Mouse (Mus musculus) kidney, embryonic 16.5 days (tissue): Measurements from ENCODE around the gene Gm20388. TPM values are rescaled to one million over a fixed set of nuclear protein-coding genes. Genes with fewer than 3 reads are reported as not detected.
"Not testable (repeated sequence)": the region's sequence is repeated elsewhere in the genome, so short reads cannot be mapped to it uniquely, and the experiment has no call there.

ENCODE experiments used
- ATAC-seq: fragments of 200-750 bp; cut with Nextera tagmentation; 2 replicates; pipeline ENCODE4 v1.8.0; 2017; ENCODE audit warnings: moderate TSS enrichment; ENCODE audit not compliant: low FRiP score, low TSS enrichment
- H3K27ac ChIP-seq: fragments of 300-500 bp; sonication (generic); 2 replicates; pipeline ENCODE4 v1.5.1; 2014; ENCODE audit warnings: low read length
- H3K27me3 ChIP-seq: fragments of 300-500 bp; sonication (generic); 2 replicates; pipeline ENCODE4 v1.6.1; 2014; ENCODE audit warnings: low read length, control low read depth, mixed read lengths; ENCODE audit not compliant: insufficient read depth
- H3K36me3 ChIP-seq: fragments of 300-500 bp; sonication (generic); 2 replicates; pipeline ENCODE4 v1.6.1; 2014; ENCODE audit warnings: low read length, control low read depth, mixed read lengths; ENCODE audit not compliant: insufficient read depth
- H3K4me1 ChIP-seq: fragments of 300-500 bp; sonication (generic); 2 replicates; pipeline ENCODE4 v1.6.1; 2014; ENCODE audit warnings: low read length, control low read depth, mixed read lengths; ENCODE audit not compliant: insufficient read depth
- H3K4me2 ChIP-seq: fragments of 300-500 bp; sonication (generic); replicated peaks from 2 replicates; pipeline ENCODE4 v1.6.1; 2014; ENCODE audit warnings: low read depth, low read length
- H3K4me3 ChIP-seq: fragments of 300-500 bp; sonication (generic); 2 replicates; pipeline ENCODE4 v1.5.1; 2014; ENCODE audit warnings: mild to moderate bottlenecking, low read length
- H3K9ac ChIP-seq: fragments of 300-500 bp; sonication (generic); replicated peaks from 2 replicates; pipeline ENCODE4 v1.6.1; 2014; ENCODE audit warnings: low read length
- H3K9me3 ChIP-seq: fragments of 300-500 bp; sonication (generic); 2 replicates; pipeline ENCODE4 v1.6.1; 2016; ENCODE audit warnings: low read length, control low read depth
- WGBS: fragments of 180-500 bp; shearing (Covaris S2); extraction: QIAGEN DNeasy Blood & Tissue Kit; methylation state at CpG from one replicate; pipeline ENCODE4 v1.1.7; 2014; 5-methylcytosine and 5-hydroxymethylcytosine counted together
- polyA plus RNA-seq: library from polyadenylated mRNA; unstranded; fragments of >200 nt; fragmentation: Nextera tagmentation; extraction: Ambion mirVana; gene quantifications from 2 replicates; pipeline ENCODE4 v1.2.1, GENCODE M21; 2015

The Gm20388 gene
- polyA plus RNA-seq, 1 experiment from 2014 or later, result 7.7 TPM

DNA sequence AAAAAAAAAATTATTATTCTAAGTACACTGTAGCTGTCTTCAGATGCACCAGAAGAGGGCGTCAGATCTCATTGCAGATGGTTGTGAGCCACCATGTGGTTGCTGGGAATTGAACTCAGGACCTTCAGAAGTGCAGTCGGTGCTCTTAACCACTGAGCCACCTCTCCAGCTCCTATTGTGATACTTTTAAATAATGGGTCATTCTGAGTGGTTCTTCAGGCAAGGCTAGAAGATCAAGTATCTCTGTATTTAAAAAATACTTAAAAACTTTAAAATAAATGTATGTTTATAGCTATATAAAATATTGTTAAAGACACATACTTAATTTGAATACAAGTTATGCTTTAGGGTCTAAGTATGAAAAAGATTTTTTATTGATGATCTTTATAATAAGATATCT is 4115.6 kb downstream of the Gm20388 start:
- H3K36me3 ChIP-seq, result peaks cover 50% of the 10 kb centered on the region
- not testable (repeated sequence) for ATAC-seq, H3K27ac ChIP-seq, H3K4me2 ChIP-seq, H3K27me3 ChIP-seq, H3K4me3 ChIP-seq, H3K9ac ChIP-seq, H3K4me1 ChIP-seq, H3K9me3 ChIP-seq
- WGBS, result 82% methylated on average over 2 of the region's 2 CpGs

DNA sequence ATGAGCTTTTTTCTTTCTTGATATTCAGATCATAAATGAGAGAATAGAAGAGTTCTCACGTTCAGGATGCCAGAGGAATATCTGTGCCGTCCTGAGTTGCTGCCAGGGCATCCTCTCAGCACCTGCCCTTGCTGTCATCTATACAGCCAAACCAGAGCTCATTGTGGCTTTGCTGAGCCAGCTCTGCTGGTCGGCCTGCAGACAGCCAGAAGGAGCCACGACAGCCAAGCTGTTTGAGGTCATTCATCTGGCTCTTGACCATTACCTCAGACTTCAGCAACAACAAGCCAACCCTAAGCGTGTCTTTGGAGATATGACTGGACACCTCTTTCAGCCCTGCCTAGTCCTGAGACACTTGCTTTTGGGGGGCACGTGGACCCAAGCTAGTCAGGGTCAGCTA is 4117.2 kb downstream of the Gm20388 start:
- Histone ChIP-seq H3K27ac (no peak overlapping the region), H3K36me3 (peaks cover 55% of the 10 kb centered on the region), H3K4me3 (no peak overlapping the region), H3K27me3 (no peaks in the 10 kb centered on the region), H3K9me3 (no peaks in the 10 kb centered on the region), H3K4me2 (no peak overlapping the region), H3K4me1 (no peaks in the 10 kb centered on the region), H3K9ac (no peak overlapping the region)
- ATAC-seq, result no peak
- 91% methylated on average over 6 of the region's 6 CpGs for WGBS

DNA sequence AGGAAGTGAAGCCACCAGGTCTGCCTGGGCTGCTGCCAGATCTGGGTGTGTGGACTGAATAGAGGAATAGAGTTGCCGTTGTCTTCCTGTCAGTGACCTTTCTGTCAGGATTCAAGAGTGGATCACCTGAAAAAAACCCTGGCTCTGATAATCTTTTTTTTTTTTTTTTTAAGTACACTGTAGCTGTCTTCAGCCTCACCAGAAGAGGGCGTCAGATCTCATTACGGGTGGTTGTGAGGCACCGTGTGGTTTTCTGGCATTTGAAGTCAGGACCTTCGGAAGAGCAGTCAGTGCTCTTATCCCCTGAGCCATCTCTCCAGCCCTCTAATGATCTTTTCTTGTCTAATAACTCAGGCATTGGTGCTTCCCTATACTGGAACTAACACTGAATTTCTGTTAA is 4122.8 kb downstream of the Gm20388 start:
- peaks cover 52% of the 10 kb centered on the region for H3K36me3 ChIP-seq
- ATAC-seq, result no peak

DNA sequence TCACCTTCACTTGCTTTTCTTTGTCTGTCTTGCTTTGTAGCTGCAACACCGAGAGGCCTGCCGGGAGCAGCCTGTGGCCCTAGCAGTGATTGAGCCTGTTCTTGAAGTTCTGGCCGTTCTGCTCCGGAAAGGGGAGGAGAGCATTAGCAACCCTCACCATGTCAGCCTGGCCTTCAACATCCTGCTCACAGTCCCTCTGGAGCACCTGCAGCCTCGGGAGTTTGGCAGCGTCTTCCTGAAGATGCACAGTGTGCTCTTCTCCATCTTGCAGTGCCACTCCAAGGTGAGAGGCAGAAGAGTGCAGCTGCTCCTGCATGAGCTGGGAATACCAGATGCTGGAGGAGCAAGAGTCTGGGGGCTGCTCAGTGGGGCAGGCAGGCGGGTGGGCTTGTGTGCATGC is 4127.5 kb downstream of the Gm20388 start:
- H3K27ac ChIP-seq, result no peak overlapping the region
- H3K4me1 ChIP-seq, result no peaks in the 10 kb centered on the region
- H3K4me3 ChIP-seq, result no peak overlapping the region
- no peaks in the 10 kb centered on the region for H3K27me3 ChIP-seq
- H3K36me3 ChIP-seq, result peaks cover 35% of the 10 kb centered on the region
- no peak for ATAC-seq
- no peak overlapping the region for H3K9ac ChIP-seq
- WGBS, result 89% methylated on average over 7 of the region's 7 CpGs
- no peak overlapping the region for H3K4me2 ChIP-seq
- H3K9me3 ChIP-seq, result no peaks in the 10 kb centered on the region

More for the DNA sequence above, 4122.8 kb downstream of the Gm20388 start:
- no peak overlapping the region for H3K27ac ChIP-seq
- no peak overlapping the region for H3K9ac ChIP-seq
- H3K4me3 ChIP-seq, result no peak overlapping the region
- no peaks in the 10 kb centered on the region for H3K9me3 ChIP-seq
- H3K4me1 ChIP-seq, result no peaks in the 10 kb centered on the region
- 70% methylated on average over 5 of the region's 5 CpGs for WGBS
- H3K4me2 ChIP-seq, result no peak overlapping the region
- H3K27me3 ChIP-seq, result no peaks in the 10 kb centered on the region

DNA sequence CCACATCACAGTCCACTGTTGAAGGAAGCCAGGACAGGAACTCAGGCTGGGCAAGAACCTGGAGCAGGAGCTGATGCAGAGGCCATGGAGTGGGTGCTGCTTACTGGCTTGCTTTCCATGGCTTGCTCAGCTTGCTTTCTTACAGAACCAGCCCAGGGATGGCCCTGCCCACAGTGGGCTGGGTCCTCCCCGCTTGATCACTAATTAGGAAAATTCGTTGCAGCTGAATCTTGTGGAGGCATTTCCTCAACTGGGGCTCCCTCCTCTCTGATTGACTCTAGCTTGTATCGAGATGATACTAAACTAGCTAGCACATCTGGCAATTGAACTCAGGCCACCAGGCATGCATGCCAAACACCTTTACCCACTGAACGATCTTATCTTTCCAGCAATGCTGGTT is 4128.7 kb downstream of the Gm20388 start:
- H3K27ac ChIP-seq, result no peak overlapping the region
- H3K9ac ChIP-seq, result no peak overlapping the region
- no peak overlapping the region for H3K4me2 ChIP-seq
- H3K36me3 ChIP-seq, result peaks cover 35% of the 10 kb centered on the region
- 88% methylated on average over 4 of the region's 4 CpGs for WGBS
- H3K27me3 ChIP-seq, result no peaks in the 10 kb centered on the region
- H3K4me3 ChIP-seq, result no peak overlapping the region
- no peak for ATAC-seq
- no peaks in the 10 kb centered on the region for H3K4me1 ChIP-seq
- no peaks in the 10 kb centered on the region for H3K9me3 ChIP-seq

DNA sequence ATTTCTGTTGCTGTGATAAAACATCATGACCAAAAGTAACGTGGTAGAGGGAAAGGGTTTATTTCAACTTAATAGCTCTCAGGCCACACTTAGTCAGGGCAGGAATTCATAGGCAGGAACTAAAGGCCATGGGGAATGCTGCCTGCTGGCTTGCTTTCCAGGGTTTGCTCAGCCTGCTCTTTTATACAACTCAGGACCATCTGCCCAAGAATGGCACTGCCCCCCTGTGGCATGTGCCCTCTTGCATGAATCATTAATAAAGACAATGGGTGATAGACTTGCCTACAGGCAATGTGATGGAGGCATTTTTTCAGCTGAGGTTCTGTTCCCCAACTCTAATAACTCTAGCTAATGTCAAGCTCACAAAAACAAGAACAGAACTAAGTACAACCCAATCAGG is 4131.6 kb downstream of the Gm20388 start:
- H3K4me3 ChIP-seq, result no peak overlapping the region
- no peak overlapping the region for H3K27ac ChIP-seq
- no peaks in the 10 kb centered on the region for H3K4me1 ChIP-seq
- no peak overlapping the region for H3K4me2 ChIP-seq
- no peaks in the 10 kb centered on the region for H3K9me3 ChIP-seq
- no peak for ATAC-seq
- no peaks in the 10 kb centered on the region for H3K27me3 ChIP-seq
- 65% methylated on average over 1 of the region's 1 CpGs for WGBS
- H3K9ac ChIP-seq, result no peak overlapping the region
- peaks cover 48% of the 10 kb centered on the region for H3K36me3 ChIP-seq

DNA sequence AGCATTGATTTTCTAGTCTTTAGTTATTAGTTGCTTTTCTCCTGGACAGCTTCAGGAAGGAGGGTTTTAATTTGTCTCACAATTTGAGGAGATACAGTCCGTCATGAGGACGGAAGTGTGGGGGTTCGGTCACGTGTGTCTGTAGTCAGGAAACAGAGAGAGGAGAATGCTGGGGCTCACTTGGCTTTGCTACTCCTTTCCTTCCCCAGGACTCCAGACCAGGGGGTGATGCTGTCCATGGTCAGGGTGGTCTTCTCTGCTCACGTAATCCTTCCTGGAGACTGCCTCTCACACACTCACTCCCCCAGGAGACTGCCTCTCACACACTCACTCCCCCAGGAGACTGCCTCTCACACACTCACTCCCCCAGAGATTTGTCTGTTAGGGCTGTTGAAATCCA is 4133.8 kb downstream of the Gm20388 start:
- Histone ChIP-seq H3K9ac (no peak overlapping the region), H3K27me3 (no peaks in the 10 kb centered on the region), H3K4me1 (no peaks in the 10 kb centered on the region), H3K9me3 (no peaks in the 10 kb centered on the region), H3K4me2 (no peak overlapping the region), H3K4me3 (no peak overlapping the region), H3K36me3 (peaks cover 35% of the 10 kb centered on the region), H3K27ac (no peak overlapping the region)
- ATAC-seq, result no peak
- 84% methylated on average over 5 of the region's 5 CpGs for WGBS

DNA sequence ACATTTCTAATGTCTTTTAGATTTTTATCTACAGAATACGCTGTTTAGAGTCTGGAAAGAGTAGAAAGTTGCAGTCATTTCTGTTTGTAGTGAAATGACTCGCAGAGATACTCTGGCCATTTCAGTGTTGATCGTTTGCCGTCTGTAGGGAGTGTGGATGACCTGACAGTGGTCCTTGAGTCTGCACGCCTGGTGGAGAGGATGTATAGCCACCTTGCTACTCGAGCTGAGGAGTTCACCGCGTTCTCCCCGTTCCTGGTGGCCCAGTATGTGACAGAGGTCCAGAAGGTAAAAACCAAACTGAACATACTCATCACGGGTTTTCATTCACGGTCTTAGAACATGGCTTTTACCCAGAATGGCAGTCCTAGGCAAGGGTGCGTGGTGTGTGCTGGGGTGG is 4134.3 kb downstream of the Gm20388 start:
- Histone ChIP-seq H3K4me1 (no peaks in the 10 kb centered on the region), H3K27ac (no peak overlapping the region), H3K9me3 (no peaks in the 10 kb centered on the region), H3K36me3 (peaks cover 35% of the 10 kb centered on the region), H3K4me2 (no peak overlapping the region), H3K9ac (no peak overlapping the region), H3K4me3 (no peak overlapping the region), H3K27me3 (no peaks in the 10 kb centered on the region)
- no peak for ATAC-seq
- 90% methylated on average over 12 of the region's 12 CpGs for WGBS

DNA sequence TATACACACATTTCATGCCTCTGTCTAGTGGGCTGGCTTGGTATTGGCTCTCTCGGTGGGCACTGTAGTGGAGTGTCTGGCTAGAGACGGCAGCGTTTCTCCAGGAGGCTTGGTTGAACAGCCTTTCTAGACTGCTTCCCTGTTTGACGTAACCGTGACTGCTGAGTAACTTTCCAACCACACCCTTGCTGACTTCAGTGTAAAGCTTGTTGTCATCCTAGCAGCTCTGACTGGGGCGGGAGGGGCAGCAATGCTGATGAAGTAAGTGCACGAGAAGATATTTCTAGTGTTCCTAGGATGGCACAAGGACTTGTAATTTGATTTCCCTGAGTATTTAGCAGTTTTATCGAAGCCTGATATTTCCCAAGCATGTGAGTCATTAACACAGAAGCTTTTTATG is 4135.2 kb downstream of the Gm20388 start:
- Histone ChIP-seq H3K4me3 (no peak overlapping the region), H3K9me3 (no peaks in the 10 kb centered on the region), H3K36me3 (peaks cover 33% of the 10 kb centered on the region), H3K4me1 (no peaks in the 10 kb centered on the region), H3K9ac (no peak overlapping the region), H3K27ac (no peak overlapping the region), H3K4me2 (no peak overlapping the region), H3K27me3 (no peaks in the 10 kb centered on the region)
- ATAC-seq, result no peak
- 89% methylated on average over 8 of the region's 8 CpGs for WGBS

DNA sequence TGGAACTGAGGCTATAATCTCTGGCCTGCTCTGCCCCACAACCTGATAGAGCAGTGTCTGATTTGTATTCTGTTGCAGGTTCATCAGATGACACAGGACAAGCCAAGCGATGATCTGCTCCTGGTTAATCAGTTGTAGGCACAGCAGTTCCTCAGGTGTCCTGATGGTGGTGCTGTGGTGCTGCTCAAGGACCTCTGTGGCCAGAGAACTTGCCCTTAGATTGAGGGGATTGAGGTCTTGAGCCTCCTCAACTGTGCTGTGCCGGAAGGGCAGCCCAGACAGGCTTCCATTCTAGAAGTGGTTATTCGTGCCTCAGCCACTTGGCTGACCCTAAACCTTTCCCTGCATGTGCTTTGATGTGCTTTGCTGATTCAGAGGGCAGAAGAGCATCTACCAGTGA is 4141.5 kb downstream of the Gm20388 start:
- Histone ChIP-seq H3K4me2 (no peak overlapping the region), H3K27ac (no peak overlapping the region), H3K36me3 (peaks cover 15% of the 10 kb centered on the region), H3K9me3 (no peaks in the 10 kb centered on the region), H3K9ac (no peak overlapping the region), H3K27me3 (no peaks in the 10 kb centered on the region; the same call in 1 of the 2 replicates), H3K4me3 (no peak overlapping the region), H3K4me1 (no peaks in the 10 kb centered on the region)
- WGBS, result 21% methylated on average over 3 of the region's 3 CpGs
- no peak for ATAC-seq

DNA sequence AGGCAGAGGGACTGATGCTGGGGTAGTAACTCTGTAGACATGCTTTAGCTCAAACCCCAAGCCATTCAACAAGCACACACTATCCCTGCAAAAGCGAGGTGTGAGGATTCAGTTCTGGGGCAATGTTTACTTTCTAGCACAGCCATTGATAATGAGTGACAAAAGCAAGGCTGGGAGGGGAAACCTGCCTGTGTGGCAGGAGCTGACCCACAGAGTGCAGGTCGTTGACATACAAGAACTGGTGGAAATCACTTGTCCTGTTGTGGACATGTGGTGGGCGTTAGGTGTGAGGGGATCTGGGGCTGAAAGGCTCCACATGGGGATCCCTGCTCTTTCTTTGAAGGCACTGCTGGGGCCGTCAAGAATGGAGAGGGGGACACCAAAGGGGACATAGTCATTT is 4141.9 kb downstream of the Gm20388 start:
- no peak overlapping the region for H3K27ac ChIP-seq
- H3K4me2 ChIP-seq, result no peak overlapping the region
- peaks cover 10% of the 10 kb centered on the region for H3K36me3 ChIP-seq
- no peaks in the 10 kb centered on the region for H3K4me1 ChIP-seq
- H3K9ac ChIP-seq, result no peak overlapping the region
- 49% methylated on average over 4 of the region's 4 CpGs for WGBS
- no peak overlapping the region for H3K4me3 ChIP-seq
- H3K27me3 ChIP-seq, result no peaks in the 10 kb centered on the region; the same call in 1 of the 2 replicates
- no peaks in the 10 kb centered on the region for H3K9me3 ChIP-seq
- ATAC-seq, result no peak
